Mouse (Mus musculus) thymus, adult 2 months (tissue): ENCODE results near the gene Mylk3. TPM values are rescaled to one million over a fixed set of nuclear protein-coding genes. Genes with fewer than 3 reads are reported as not detected.

Experiments used
- DNase-seq: peaks from one replicate; pipeline ENCODE4 v3.0.0; 2021
- H3K27ac ChIP-seq: fragments of 200-500 bp; 2 replicates; pipeline ENCODE4 v1.5.1; 2012; ENCODE audit warnings: low read length, control low read depth; ENCODE audit not compliant: control insufficient read depth, insufficient read depth
- H3K27me3 ChIP-seq: fragments of 200-500 bp; 2 replicates; pipeline ENCODE4 v1.6.1; 2012; ENCODE audit warnings: mild to moderate bottlenecking, low read length, moderate library complexity, mixed read lengths; ENCODE audit not compliant: control insufficient read depth, insufficient read depth
- H3K36me3 ChIP-seq: fragments of 200-500 bp; 2 replicates; pipeline ENCODE4 v1.6.1; 2012; ENCODE audit warnings: mild to moderate bottlenecking, low read length, moderate library complexity; ENCODE audit not compliant: control insufficient read depth, insufficient read depth
- H3K4me1 ChIP-seq: fragments of 200-500 bp; replicated peaks from 2 replicates; pipeline ENCODE4 v1.6.1; 2012; ENCODE audit warnings: low read length; ENCODE audit not compliant: control insufficient read depth, insufficient read depth
- H3K4me3 ChIP-seq: fragments of 200-500 bp; 2 replicates; pipeline ENCODE4 v1.5.1; 2012; ENCODE audit warnings: mild to moderate bottlenecking, low read length, control low read depth, moderate library complexity; ENCODE audit not compliant: control insufficient read depth, insufficient read depth
- CTCF ChIP-seq: fragments of 200-500 bp; IDR thresholded peaks from 2 replicates; pipeline ENCODE4 v1.5.1; 2012; ENCODE audit warnings: mild to moderate bottlenecking, control low read depth, low read length, moderate library complexity, borderline replicate concordance; ENCODE audit not compliant: control insufficient read depth, poor library complexity, insufficient read depth; ENCODE audit errors: extremely low read depth
- POLR2A ChIP-seq: fragments of 200-500 bp; IDR thresholded peaks from 2 replicates; pipeline ENCODE4 v1.6.1; 2012; ENCODE audit warnings: mild to moderate bottlenecking, low read length, control low read depth, moderate library complexity; ENCODE audit not compliant: control insufficient read depth, poor library complexity, insufficient read depth; ENCODE audit errors: extremely low read depth
- WGBS: fragments of 180-500 bp; shearing (Covaris S2); methylation state at CpG from one replicate; pipeline ENCODE4 v1.1.7; 2018; 5-methylcytosine and 5-hydroxymethylcytosine counted together
- polyA plus RNA-seq: library from polyadenylated mRNA; depleted of rRNA; stranded (reverse); fragments of >200 nt; gene quantifications from 2 replicates; pipeline ENCODE4 v1.2.3, GENCODE M21; 2012

Mylk3 gene
- polyA plus RNA-seq, 1 experiment = 9.0 TPM

DNA sequence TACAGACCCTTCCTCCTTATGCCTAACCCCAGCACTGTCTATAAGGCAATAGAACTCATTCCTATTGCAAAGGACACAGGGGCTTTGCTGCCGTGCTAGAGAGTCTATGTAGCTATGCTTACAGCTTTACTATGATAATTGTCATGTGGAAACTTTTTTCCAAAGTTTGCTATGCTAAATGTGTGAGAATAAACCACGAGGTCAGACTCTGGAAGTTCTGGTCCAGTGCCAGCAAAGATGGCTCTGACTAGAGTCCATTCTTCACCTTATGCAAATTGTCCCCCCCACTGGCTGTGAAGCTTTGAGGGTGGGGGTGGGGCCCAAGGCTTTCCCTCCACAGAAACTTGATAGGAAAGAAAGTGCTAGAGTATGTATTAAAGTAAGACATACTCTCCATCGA lies 9.6 kb downstream of the Mylk3 start:
- Histone ChIP-seq H3K27ac (no peak overlapping the region), H3K4me1 (no peaks in the 10 kb centered on the region), H3K36me3 (no peaks in the 10 kb centered on the region), H3K27me3 (no peaks in the 10 kb centered on the region), H3K4me3 (no peak overlapping the region)
- WGBS = 68% methylated on average over 3 of the region's 3 CpGs
- TF ChIP-seq CTCF = no peak
- no peak for TF ChIP-seq POLR2A
- DNase-seq = no peak

DNA sequence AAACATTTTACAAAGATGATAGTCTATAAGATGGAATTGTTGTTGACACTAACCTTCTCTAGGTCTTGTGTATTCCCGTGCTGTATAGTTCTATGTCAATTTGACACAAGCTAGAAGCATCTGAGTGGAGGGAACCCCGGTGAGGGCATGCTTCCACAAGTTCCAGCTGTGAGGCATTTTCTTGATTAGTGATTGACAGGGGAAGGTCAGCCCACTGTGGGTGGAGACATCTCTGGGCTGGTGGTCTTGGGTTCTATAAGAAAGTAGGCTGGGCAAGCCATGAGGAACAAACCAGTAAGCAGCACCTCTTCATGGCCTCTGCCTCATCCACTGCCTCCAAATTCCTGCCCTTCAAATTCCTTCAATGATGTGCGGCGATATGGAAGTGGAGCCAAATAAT lies 11.9 kb downstream of the Mylk3 start:
- H3K27me3 ChIP-seq = no peaks in the 10 kb centered on the region
- H3K36me3 ChIP-seq = no peaks in the 10 kb centered on the region
- TF ChIP-seq POLR2A = no peak
- no peak for TF ChIP-seq CTCF
- DNase-seq = no peak
- no peak overlapping the region for H3K4me3 ChIP-seq
- no peak overlapping the region for H3K27ac ChIP-seq
- WGBS = 87% methylated on average over 4 of the region's 4 CpGs
- H3K4me1 ChIP-seq = no peaks in the 10 kb centered on the region

DNA sequence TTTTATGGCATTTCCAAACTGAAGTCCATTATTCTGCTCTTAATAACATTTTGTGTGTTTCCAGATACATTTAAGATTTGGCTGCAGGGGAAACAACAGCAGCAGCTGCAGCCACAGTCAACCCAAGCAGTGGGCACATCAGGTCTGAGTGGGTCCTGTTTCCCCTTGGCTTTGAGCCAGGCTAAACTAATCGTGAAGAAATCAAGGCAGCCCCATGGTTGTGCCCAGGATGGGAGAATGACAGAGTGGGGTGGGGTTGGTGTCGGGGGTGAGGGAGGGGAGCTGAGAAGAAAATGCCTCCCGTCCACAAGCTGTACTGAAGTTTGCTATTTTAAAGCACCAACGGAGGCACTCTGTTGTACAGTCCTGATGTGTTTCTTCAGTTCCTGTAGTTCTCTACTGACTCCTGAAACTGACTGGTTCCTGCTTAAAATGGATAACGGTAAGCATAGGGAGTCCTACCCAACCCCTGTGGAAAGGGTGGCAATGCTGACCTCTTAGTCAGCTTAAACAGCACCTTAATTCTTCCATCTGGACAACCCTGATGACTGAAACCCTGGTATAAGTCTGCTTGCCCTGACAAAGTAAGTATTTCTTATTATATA lies 12.6 kb downstream of the Mylk3 start:
- DNase-seq = no peak
- TF ChIP-seq CTCF = no peak
- no peak for TF ChIP-seq POLR2A
- no peaks in the 10 kb centered on the region for H3K4me1 ChIP-seq
- H3K27me3 ChIP-seq = no peaks in the 10 kb centered on the region
- 18% methylated on average over 5 of the region's 5 CpGs for WGBS
- no peak overlapping the region for H3K27ac ChIP-seq
- H3K4me3 ChIP-seq = no peak overlapping the region
- H3K36me3 ChIP-seq = no peaks in the 10 kb centered on the region

DNA sequence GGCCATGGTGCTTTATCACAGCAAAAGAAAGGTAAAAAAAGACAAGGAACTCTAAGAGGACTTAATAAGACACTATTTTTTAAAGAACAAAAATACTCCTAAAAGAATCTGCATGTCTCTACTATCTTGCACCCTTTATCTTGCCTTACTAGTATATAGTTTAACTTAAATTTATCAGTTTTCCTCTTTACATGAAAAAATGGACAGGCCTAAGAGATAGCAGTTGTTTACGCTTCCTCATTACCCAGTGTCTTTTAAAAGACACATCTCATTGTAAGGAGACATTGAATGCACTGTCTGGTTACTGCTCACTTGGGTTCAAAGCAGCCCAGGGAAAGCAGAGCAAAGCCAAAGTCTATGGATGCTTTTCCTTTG lies 13.7 kb downstream of the Mylk3 start:
- no peak for TF ChIP-seq CTCF
- TF ChIP-seq POLR2A = no peak
- H3K36me3 ChIP-seq = no peaks in the 10 kb centered on the region
- no peak overlapping the region for H3K27ac ChIP-seq
- no peak for DNase-seq
- no peak overlapping the region for H3K4me3 ChIP-seq
- H3K4me1 ChIP-seq = no peaks in the 10 kb centered on the region
- H3K27me3 ChIP-seq = no peaks in the 10 kb centered on the region
- 93% methylated on average over 1 of the region's 1 CpGs for WGBS

DNA sequence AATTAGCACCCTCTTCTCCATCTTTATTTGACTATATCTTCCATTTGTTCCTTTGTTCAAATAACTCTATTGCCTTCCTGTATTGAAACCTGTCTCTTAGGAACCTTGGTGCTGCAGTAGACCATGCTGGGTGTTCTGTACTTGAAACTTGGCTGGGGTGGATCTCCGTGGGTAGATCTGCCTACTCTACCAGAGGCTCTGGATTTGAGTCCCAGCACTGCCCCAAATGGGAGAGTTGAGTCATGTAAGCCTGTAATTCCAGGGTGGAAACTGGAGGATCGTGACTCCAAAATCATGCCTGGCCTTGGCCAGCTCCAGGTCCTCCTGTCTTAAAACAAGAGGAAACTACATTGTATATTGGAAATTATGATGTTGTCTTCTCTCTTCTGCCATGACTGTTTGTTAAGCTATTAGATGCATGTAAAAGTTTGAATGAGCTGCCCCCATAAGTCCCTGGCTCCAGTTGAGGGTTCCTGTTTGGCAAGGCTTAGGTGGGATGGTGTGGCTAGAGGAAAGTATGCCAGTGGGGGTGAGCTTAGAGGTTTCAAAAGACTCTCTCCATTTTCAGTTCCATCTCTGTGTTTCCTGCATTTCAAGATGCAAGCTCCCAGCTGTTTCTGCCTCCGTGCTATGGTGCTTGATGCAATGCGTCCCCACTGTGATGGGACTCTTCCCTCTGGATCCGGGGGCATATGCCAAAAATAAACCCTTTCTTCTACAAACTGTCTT lies 14.2 kb downstream of the Mylk3 start:
- DNase-seq = no peak
- WGBS = 93% methylated on average over 5 of the region's 5 CpGs
- Histone ChIP-seq H3K4me1 (no peaks in the 10 kb centered on the region), H3K4me3 (no peak overlapping the region), H3K36me3 (no peaks in the 10 kb centered on the region), H3K27ac (no peak overlapping the region), H3K27me3 (no peaks in the 10 kb centered on the region)
- no peak for TF ChIP-seq POLR2A
- no peak for TF ChIP-seq CTCF

DNA sequence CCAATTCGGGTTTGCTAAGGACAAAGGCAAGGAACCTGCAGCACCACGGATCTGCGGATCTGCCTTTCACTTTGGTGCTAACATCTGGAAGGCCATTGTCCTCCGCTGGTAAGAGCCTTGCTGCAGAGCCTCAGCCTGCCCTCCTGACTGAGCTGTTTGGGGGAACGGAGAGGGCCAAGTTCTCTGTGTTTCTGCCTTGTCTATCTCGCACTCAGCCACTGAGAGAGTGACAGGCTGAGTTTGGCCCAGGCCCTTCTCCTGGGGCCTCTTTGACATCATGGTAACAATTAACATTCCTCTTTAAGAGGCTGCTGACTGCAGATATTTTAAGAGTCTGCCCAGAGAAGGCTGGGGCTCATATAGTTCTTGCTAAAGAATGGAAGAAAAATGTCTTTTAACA lies 21.0 kb downstream of the Mylk3 start:
- Histone ChIP-seq H3K27me3 (no peaks in the 10 kb centered on the region), H3K4me3 (no peak overlapping the region), H3K36me3 (no peaks in the 10 kb centered on the region), H3K27ac (no peak overlapping the region), H3K4me1 (no peaks in the 10 kb centered on the region)
- no peak for DNase-seq
- TF ChIP-seq POLR2A (no peak), CTCF (no peak)
- 88% methylated on average over 6 of the region's 6 CpGs for WGBS

DNA sequence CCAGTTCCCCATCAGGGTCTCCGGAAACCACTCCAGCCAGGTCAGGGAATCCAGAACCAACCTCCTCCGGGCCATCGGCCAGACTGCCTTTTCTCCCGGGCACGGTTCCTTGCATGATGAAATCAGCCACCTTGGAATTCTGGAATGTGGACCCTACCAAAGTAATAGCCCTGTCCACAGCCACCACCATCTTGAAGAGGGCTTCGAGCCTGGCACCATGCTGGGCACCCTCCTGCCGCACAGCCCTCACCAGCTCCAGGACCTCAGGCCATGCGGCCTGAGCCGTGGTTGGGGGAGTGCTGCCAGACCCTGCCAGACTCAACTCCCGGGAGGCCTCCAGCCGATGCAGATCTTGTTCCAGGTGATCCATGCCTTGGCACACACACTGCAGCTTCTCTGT lies 21.5 kb downstream of the Mylk3 start:
- Histone ChIP-seq H3K36me3 (no peaks in the 10 kb centered on the region), H3K4me1 (no peaks in the 10 kb centered on the region), H3K27ac (no peak overlapping the region), H3K27me3 (no peaks in the 10 kb centered on the region), H3K4me3 (no peak overlapping the region)
- WGBS = 92% methylated on average over 11 of the region's 11 CpGs
- no peak for TF ChIP-seq CTCF
- no peak for DNase-seq

DNA sequence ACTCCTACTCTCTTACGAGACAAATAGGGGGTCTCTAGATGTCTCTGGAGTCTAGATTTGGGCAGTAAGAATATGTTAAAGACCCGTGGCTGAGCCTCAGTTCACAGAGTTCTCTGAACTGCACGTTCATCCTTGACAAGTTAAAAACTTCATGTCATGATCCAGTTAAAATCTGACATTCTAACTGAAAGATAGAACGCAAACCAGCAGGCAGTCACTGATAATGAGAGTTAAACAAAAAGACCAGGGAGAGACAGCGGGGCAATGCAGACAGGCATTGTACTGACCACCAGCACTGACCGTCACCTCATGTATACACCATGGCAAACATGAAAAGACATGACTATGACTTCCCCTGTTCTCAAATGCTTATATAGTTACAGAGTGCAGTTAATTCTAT lies 22.7 kb downstream of the Mylk3 start:
- DNase-seq = no peak
- TF ChIP-seq CTCF (no peak), POLR2A (no peak)
- no peak overlapping the region for H3K4me3 ChIP-seq
- H3K36me3 ChIP-seq = no peaks in the 10 kb centered on the region
- H3K4me1 ChIP-seq = no peaks in the 10 kb centered on the region
- H3K27me3 ChIP-seq = no peaks in the 10 kb centered on the region
- 92% methylated on average over 6 of the region's 6 CpGs for whole genome bisulfite sequencing
- no peak overlapping the region for H3K27ac ChIP-seq
